Mouse (Mus musculus) cerebellum, adult 2 months (tissue): ENCODE measurements around the gene Gm9758. TPM values are rescaled to one million over a fixed set of nuclear protein-coding genes. Genes with fewer than 3 reads are reported as not detected.
"Not testable (repeated sequence)": the region's sequence is repeated elsewhere in the genome, so short reads cannot be mapped to it uniquely, and the experiment has no call there.

Experiments used
- DNase-seq, 2 experiments: peaks; one replicate each; pipeline ENCODE4 v3.0.0; 2021
- H3K27ac ChIP-seq: fragments of 200-500 bp; 2 replicates; pipeline ENCODE4 v1.5.1; 2012; ENCODE audit warnings: low read length, control low read depth, inconsistent platforms; ENCODE audit not compliant: insufficient read depth
- H3K27me3 ChIP-seq: fragments of 200-500 bp; 2 replicates; pipeline ENCODE4 v1.6.1; 2012; ENCODE audit warnings: inconsistent platforms, mild to moderate bottlenecking, low read length, moderate library complexity; ENCODE audit not compliant: control insufficient read depth, insufficient read depth
- H3K4me1 ChIP-seq: fragments of 200-500 bp; 2 replicates; pipeline ENCODE4 v1.6.1; 2011; ENCODE audit warnings: low read length; ENCODE audit not compliant: control insufficient read depth, insufficient read depth
- H3K4me3 ChIP-seq: fragments of 200-500 bp; replicated peaks from 2 replicates; pipeline ENCODE3; 2011; ENCODE audit warnings: mild to moderate bottlenecking, low read depth, low read length, control low read depth; ENCODE audit not compliant: insufficient read depth
- CTCF ChIP-seq: fragments of 200-500 bp; IDR thresholded peaks from 2 replicates; pipeline ENCODE4 v1.5.1; 2011; ENCODE audit warnings: low read depth, mild to moderate bottlenecking, control low read depth, low read length, moderate library complexity, borderline replicate concordance; ENCODE audit not compliant: insufficient read depth
- POLR2A ChIP-seq: fragments of 200-500 bp; IDR thresholded peaks from 2 replicates; pipeline ENCODE4 v1.6.1; 2011; ENCODE audit warnings: low read length, control low read depth, borderline replicate concordance; ENCODE audit not compliant: insufficient read depth
- WGBS: fragments of 180-500 bp; shearing (Covaris S2); methylation state at CpG from one replicate; pipeline ENCODE4 v1.1.7; 2018; 5-methylcytosine and 5-hydroxymethylcytosine counted together
- polyA plus RNA-seq: library from polyadenylated mRNA; depleted of rRNA; stranded (reverse); fragments of >200 nt; gene quantifications from 2 replicates; pipeline ENCODE4 v1.2.3, GENCODE M21; 2012; rRNA removed

Gene Gm9758
- polyA plus RNA-seq, 1 experiment: not detected

- not testable (repeated sequence) for DNase-seq, H3K4me3 ChIP-seq
- WGBS: 63% methylated on average over 2 of the region's 3 CpGs
Observed at GRCm38 (mm10) chr5:14914361-14914760, 338 bp downstream of the Gm9758 start.

GRCm38 (mm10) chr5:14903539-14903938 is 11.2 kb downstream of the Gm9758 start:
- H3K4me3 ChIP-seq, DNase-seq, H3K27ac ChIP-seq, H3K27me3 ChIP-seq, H3K4me1 ChIP-seq: not testable (repeated sequence)
- WGBS: 14% methylated on average over 3 of the region's 3 CpGs

More at GRCm38 (mm10) chr5:14914361-14914760, 338 bp downstream of the Gm9758 start:
- H3K27me3 ChIP-seq, H3K27ac ChIP-seq, H3K4me1 ChIP-seq: not testable (repeated sequence)

- H3K4me3 ChIP-seq: no peak overlapping the region
- no peaks in the 10 kb centered on the region for H3K4me1 ChIP-seq
- TF ChIP-seq POLR2A (no peak), CTCF (no peak)
- WGBS: 76% methylated on average over 3 of the region's 3 CpGs
- H3K27me3 ChIP-seq: no peaks in the 10 kb centered on the region
- H3K27ac ChIP-seq: no peak overlapping the region
- no peak for DNase-seq
Observed at GRCm38 (mm10) chr5:14892242-14892641, 22.5 kb downstream of the Gm9758 start.

- not testable (repeated sequence) for H3K4me1 ChIP-seq, H3K27me3 ChIP-seq, H3K27ac ChIP-seq, DNase-seq, H3K4me3 ChIP-seq
- 68% methylated on average over 2 of the region's 2 CpGs for WGBS
Observed at GRCm38 (mm10) chr5:14885291-14885690, 29.4 kb downstream of the Gm9758 start.

Other genes starting within 250 kb of the Gm9758 start
- not detected in 2 replicates for gene Speer4e, start 23.5 kb upstream of the Gm9758 start, polyA plus RNA-seq
- gene Gm10354, start 64.0 kb upstream of the Gm9758 start, polyA plus RNA-seq: not detected in 2 replicates
- not detected in 2 replicates for gene Gm17019, start 118.1 kb upstream of the Gm9758 start, polyA plus RNA-seq